Comparison of ENCODE assay signal across 17 mouse cellular contexts in the genomic region with DNA sequence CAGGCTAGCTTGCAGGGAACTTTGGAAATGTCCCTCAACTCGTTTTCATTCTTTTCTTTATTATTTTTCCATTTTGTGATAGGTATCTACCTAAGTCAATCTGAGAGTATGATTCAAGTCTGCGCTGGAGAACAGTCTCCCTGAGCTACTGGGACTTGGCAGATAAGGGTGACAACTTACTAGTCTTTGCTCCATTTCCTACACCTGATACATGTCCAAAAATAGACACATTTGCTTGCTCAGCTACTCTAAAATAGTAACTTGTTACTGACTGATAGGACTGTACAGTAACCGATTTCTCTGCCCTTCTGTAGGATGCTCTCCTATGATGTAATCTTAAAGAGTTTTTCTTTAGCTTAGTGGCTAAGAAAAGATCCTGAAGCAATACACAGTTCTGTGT.
DNase-seq lines count a peak whose midpoint lies in the region; ATAC-seq and TF ChIP-seq lines count a peak whose summit lies in the region.
"Had no signal": no experiment of that assay in that cellular context is flagged by ENCODE, and none has a peak within 500 bp of the region (broad histone marks: within the 10 kb centered on the region; RNA-seq: fewer than 3 reads in every experiment).

No protein-coding gene starts in this region.

- no peaks in the 10 kb centered on the region for H3K9me3 ChIP-seq in hindbrain, embryonic 13.5 days
- H3K9me3 ChIP-seq in hindbrain, embryonic 11.5 days (ENCODE audit: control insufficient read depth, low read length): no peaks in the 10 kb centered on the region
- no peaks in the 10 kb centered on the region for H3K9me3 ChIP-seq in neural tube, embryonic 13.5 days
- H3K9me3 ChIP-seq: limb, embryonic 13.5 days had no signal

- H3K9ac ChIP-seq in hindbrain, embryonic 13.5 days: no peak overlapping the region
- H3K9ac ChIP-seq in hindbrain, embryonic 11.5 days (ENCODE audit: low read depth, low read length): no peak overlapping the region
- no peak overlapping the region for H3K9ac ChIP-seq in neural tube, embryonic 13.5 days
- H3K9ac ChIP-seq: limb, embryonic 13.5 days; liver, embryonic 14.5 days had no signal

- 83% methylated on average over 3 of the region's 3 CpGs for WGBS in hindbrain, embryonic 13.5 days
- 84% methylated on average over 3 of the region's 3 CpGs for WGBS in hindbrain, embryonic 11.5 days
- WGBS in neural tube, embryonic 13.5 days: 80% methylated on average over 3 of the region's 3 CpGs

- intact Hi-C loops in gastrocnemius, adult 2 months (cut with DNase I): no loop called here
- intact Hi-C loops in gastrocnemius, postnatal 36 days (cut with DNase I): no loop called here

- H3K4me2 ChIP-seq in hindbrain, embryonic 13.5 days: no peak overlapping the region
- H3K4me2 ChIP-seq in hindbrain, embryonic 11.5 days (replicated peaks; ENCODE audit: low read depth, low read length): no peak overlapping the region
- no peak overlapping the region for H3K4me2 ChIP-seq in neural tube, embryonic 13.5 days
- H3K4me2 ChIP-seq: limb, embryonic 13.5 days had no signal

- H3K27me3 ChIP-seq in hindbrain, embryonic 13.5 days: no peaks in the 10 kb centered on the region
- no peaks in the 10 kb centered on the region for H3K27me3 ChIP-seq in hindbrain, embryonic 11.5 days (ENCODE audit: control insufficient read depth, insufficient read depth, low read length)
- no peaks in the 10 kb centered on the region for H3K27me3 ChIP-seq in neural tube, embryonic 13.5 days
- H3K27me3 ChIP-seq: limb, embryonic 13.5 days had no signal

- peak overlapping the region; percentile 41 for H3K4me3 ChIP-seq in gastrocnemius, adult 2 months
- H3K4me3 ChIP-seq in hindbrain, embryonic 13.5 days: no peak overlapping the region
- H3K4me3 ChIP-seq in hindbrain, embryonic 11.5 days (ENCODE audit: low read depth, low read length): no peak overlapping the region
- no peak overlapping the region for H3K4me3 ChIP-seq in neural tube, embryonic 13.5 days
- H3K4me3 ChIP-seq: erythroblast, embryonic 14.5 days; limb, embryonic 13.5 days had no signal

- no peak for ATAC-seq in hindbrain, embryonic 13.5 days (ENCODE audit: low FRiP score)
- no peak for ATAC-seq in hindbrain, embryonic 11.5 days (ENCODE audit: low FRiP score)
- ATAC-seq in neural tube, embryonic 13.5 days (ENCODE audit: low read depth): no peak

- H3K27ac ChIP-seq in gastrocnemius, adult 2 months: peak overlapping the region; percentile 66
- peak overlapping the region; percentile 68; the same call in 1 of the 2 replicates for H3K27ac ChIP-seq in hindbrain, embryonic 13.5 days
- H3K27ac ChIP-seq in hindbrain, embryonic 11.5 days (ENCODE audit: low read depth, low read length): no peak overlapping the region
- 0 out of 2 replicates have a peak overlapping the region, but pooled peaks have one; percentile 29 for H3K27ac ChIP-seq in neural tube, embryonic 13.5 days (replicated peaks)
- H3K27ac ChIP-seq: limb, embryonic 13.5 days; liver, embryonic 14.5 days had no signal

- DNase-seq in gastrocnemius, adult 2 months: no peak
- no peak for DNase-seq in gastrocnemius, postnatal 36 days
- DNase-seq in hindbrain, embryonic 11.5 days (ENCODE audit: low spot score): no peak
- no peak for DNase-seq in neural tube, embryonic 10.5 days (ENCODE audit: extremely low spot score, low spot score)
- DNase-seq in lung, postnatal 36 days: no peak
- DNase-seq: adrenal gland, postnatal 10 days; B cell, adult 2 months; cerebellum, adult 18-20 months; kidney, adult 18-20 months; kidney, postnatal 14 days; spleen, adult 18-20 months; thymus, adult 18-20 months had no signal

- H3K4me1 ChIP-seq in hindbrain, embryonic 13.5 days (replicated peaks): peaks cover 16% of the 10 kb centered on the region
- H3K4me1 ChIP-seq in hindbrain, embryonic 11.5 days (replicated peaks; ENCODE audit: control insufficient read depth, insufficient read depth, low read length): no peaks in the 10 kb centered on the region
- H3K4me1 ChIP-seq in neural tube, embryonic 13.5 days (replicated peaks): 0 out of 2 replicates have a peak, but pooled peaks cover 10% of the 10 kb centered on the region
- H3K4me1 ChIP-seq: limb, embryonic 13.5 days had no signal

- no peak for TF ChIP-seq CTCF in gastrocnemius, adult 2 months (IDR thresholded peaks at IDR 0.05)

- no peaks in the 10 kb centered on the region for H3K36me3 ChIP-seq in hindbrain, embryonic 13.5 days
- no peaks in the 10 kb centered on the region for H3K36me3 ChIP-seq in hindbrain, embryonic 11.5 days (ENCODE audit: control insufficient read depth, insufficient read depth, low read length)
- no peaks in the 10 kb centered on the region for H3K36me3 ChIP-seq in neural tube, embryonic 13.5 days
- H3K36me3 ChIP-seq: limb, embryonic 13.5 days had no signal
